Mouse (Mus musculus) cerebellum, adult 2 months (tissue): ENCODE results near the gene Mmd2.

Source experiments
- CTCF ChIP-seq: fragments of 200-500 bp; IDR thresholded peaks from 2 replicates; pipeline ENCODE4 v1.5.1; 2011; ENCODE audit warnings: low read depth, mild to moderate bottlenecking, control low read depth, low read length, moderate library complexity, borderline replicate concordance; ENCODE audit not compliant: insufficient read depth
- POLR2A ChIP-seq: fragments of 200-500 bp; IDR thresholded peaks from 2 replicates; pipeline ENCODE4 v1.6.1; 2011; ENCODE audit warnings: low read length, control low read depth, borderline replicate concordance; ENCODE audit not compliant: insufficient read depth

DNA sequence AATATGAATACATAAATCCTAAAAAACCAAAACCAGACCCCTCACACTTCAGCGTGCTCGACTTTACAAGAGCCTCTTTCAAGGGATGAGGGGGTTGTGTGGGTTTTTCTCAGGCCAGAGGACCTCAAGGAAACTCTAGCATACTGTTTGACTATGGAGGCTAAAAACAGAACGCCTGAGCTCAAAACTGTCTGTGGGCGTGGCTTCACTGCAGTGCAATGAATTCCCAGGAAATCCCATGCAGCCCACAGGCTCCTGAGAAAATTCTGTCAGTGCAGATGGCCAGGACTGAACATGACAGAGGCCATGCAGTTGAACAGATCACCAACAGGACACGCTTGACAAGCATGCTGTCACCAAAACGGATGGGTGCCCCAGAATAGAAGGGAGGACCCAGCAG, 89.6 kb downstream of the Mmd2 start:
- TF ChIP-seq POLR2A (no peak), CTCF (no peak)
